Mouse (Mus musculus) limb, embryonic 11.5 days (tissue): ENCODE results near the gene Ap3d1. TPM values are rescaled to one million over a fixed set of nuclear protein-coding genes. Genes with fewer than 3 reads are reported as not detected.

Experiments used
- ATAC-seq: fragments of 200-750 bp; cut with Nextera tagmentation; 2 replicates; pipeline ENCODE4 v1.8.0; 2017; ENCODE audit warnings: low read depth; ENCODE audit not compliant: insufficient number of reproducible peaks, low FRiP score, low TSS enrichment
- DNase-seq: peaks from one replicate; pipeline ENCODE4 v3.0.0-alpha.2; 2015; ENCODE audit warnings: low spot score
- H3K27ac ChIP-seq: fragments of 300-500 bp; sonication (generic); replicated peaks from 2 replicates; pipeline ENCODE4 v1.5.1; 2014; ENCODE audit warnings: low read depth, mild to moderate bottlenecking, low read length
- H3K27me3 ChIP-seq: fragments of 300-500 bp; sonication (generic); 2 replicates; pipeline ENCODE4 v1.6.1; 2014; ENCODE audit warnings: mild to moderate bottlenecking, low read length, mixed read lengths; ENCODE audit not compliant: control insufficient read depth, insufficient read depth
- H3K36me3 ChIP-seq: fragments of 300-500 bp; sonication (generic); 2 replicates; pipeline ENCODE4 v1.6.1; 2014; ENCODE audit warnings: mild to moderate bottlenecking, low read length, moderate library complexity, mixed read lengths; ENCODE audit not compliant: control insufficient read depth, insufficient read depth
- H3K4me1 ChIP-seq: fragments of 300-500 bp; sonication (generic); 2 replicates; pipeline ENCODE4 v1.6.1; 2014; ENCODE audit warnings: low read length, mixed read lengths; ENCODE audit not compliant: control insufficient read depth, insufficient read depth
- H3K4me2 ChIP-seq: fragments of 300-500 bp; sonication (generic); 2 replicates; pipeline ENCODE4 v1.6.1; 2014; ENCODE audit warnings: low read depth, mild to moderate bottlenecking, moderate library complexity; ENCODE audit not compliant: severe bottlenecking
- H3K4me3 ChIP-seq: fragments of 300-500 bp; sonication (generic); 2 replicates; pipeline ENCODE4 v1.5.1; 2014; ENCODE audit warnings: low read depth, low read length
- H3K9ac ChIP-seq: fragments of 300-500 bp; sonication (generic); 2 replicates; pipeline ENCODE4 v1.6.1; 2014; ENCODE audit warnings: mild to moderate bottlenecking, low read length
- H3K9me3 ChIP-seq: fragments of 300-500 bp; sonication (generic); 2 replicates; pipeline ENCODE4 v1.6.1; 2016; ENCODE audit warnings: low read length; ENCODE audit not compliant: control insufficient read depth
- WGBS: fragments of 180-500 bp; shearing (Covaris S2); extraction: QIAGEN DNeasy Blood & Tissue Kit; methylation state at CpG from one replicate; pipeline ENCODE4 v1.1.7; 2014; 5-methylcytosine and 5-hydroxymethylcytosine counted together
- polyA plus RNA-seq: library from polyadenylated mRNA; unstranded; fragments of >200 nt; fragmentation: Nextera tagmentation; extraction: Ambion mirVana; gene quantifications from 2 replicates; pipeline ENCODE4 v1.2.1, GENCODE M21; 2014

The Ap3d1 gene
- polyA plus RNA-seq, 1 experiment from 2014 or later, result 67.8 TPM

DNA sequence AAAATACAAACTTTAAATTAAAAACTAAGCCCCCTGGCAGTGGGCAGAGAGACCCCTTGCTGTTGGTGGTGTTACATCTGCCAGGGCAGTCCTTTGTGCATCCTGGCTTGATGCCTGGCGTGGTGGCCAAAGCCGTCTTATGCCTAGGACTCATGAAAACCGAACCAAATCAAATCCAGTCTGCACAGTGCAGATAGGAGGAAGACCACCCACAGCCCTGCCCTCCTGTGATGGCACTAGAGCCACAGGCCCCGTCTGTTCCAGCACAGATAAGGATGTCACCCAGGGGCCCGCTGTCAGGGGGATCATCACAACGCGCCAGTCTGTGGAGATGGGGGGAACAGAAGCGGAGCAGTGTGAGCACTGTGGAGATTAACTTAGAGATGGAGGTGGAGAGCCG, 44.3 kb downstream of the Ap3d1 start:
- no peaks in the 10 kb centered on the region; the same call in 1 of the 2 replicates for H3K4me1 ChIP-seq
- H3K9ac ChIP-seq, result no peak overlapping the region

DNA sequence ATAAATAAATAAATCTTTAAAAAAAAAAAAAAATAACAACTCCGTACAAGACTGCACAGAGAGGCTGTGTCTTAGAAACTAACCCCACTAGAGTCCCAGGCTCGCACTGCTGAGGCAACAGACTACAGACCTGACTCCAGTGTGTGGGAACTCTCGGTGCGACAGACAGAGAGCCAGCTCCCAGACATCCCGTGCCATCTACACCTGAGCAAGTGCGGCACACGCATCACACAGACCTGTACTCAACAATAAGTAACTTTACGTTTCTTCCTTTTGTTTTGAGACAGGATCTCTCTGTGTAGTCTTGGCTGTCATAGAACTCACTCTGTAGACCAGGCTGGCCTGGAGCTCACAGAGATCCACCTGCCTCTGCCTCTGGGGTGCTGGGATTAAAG, 44.7 kb downstream of the Ap3d1 start:
- no peak for ATAC-seq
- no peaks in the 10 kb centered on the region; the same call in 1 of the 2 replicates for H3K4me1 ChIP-seq
- DNase-seq, result no peak

More for the DNA sequence above, 44.3 kb downstream of the Ap3d1 start:
- no peak overlapping the region for H3K4me3 ChIP-seq
- no peaks in the 10 kb centered on the region; the same call in 1 of the 2 replicates for H3K36me3 ChIP-seq
- no peaks in the 10 kb centered on the region for H3K27me3 ChIP-seq
- no peaks in the 10 kb centered on the region for H3K9me3 ChIP-seq
- DNase-seq, result no peak
- whole genome bisulfite sequencing, result 83% methylated on average over 9 of the region's 9 CpGs
- no peak overlapping the region for H3K27ac ChIP-seq
- no peak for ATAC-seq
- no peak overlapping the region for H3K4me2 ChIP-seq

DNA sequence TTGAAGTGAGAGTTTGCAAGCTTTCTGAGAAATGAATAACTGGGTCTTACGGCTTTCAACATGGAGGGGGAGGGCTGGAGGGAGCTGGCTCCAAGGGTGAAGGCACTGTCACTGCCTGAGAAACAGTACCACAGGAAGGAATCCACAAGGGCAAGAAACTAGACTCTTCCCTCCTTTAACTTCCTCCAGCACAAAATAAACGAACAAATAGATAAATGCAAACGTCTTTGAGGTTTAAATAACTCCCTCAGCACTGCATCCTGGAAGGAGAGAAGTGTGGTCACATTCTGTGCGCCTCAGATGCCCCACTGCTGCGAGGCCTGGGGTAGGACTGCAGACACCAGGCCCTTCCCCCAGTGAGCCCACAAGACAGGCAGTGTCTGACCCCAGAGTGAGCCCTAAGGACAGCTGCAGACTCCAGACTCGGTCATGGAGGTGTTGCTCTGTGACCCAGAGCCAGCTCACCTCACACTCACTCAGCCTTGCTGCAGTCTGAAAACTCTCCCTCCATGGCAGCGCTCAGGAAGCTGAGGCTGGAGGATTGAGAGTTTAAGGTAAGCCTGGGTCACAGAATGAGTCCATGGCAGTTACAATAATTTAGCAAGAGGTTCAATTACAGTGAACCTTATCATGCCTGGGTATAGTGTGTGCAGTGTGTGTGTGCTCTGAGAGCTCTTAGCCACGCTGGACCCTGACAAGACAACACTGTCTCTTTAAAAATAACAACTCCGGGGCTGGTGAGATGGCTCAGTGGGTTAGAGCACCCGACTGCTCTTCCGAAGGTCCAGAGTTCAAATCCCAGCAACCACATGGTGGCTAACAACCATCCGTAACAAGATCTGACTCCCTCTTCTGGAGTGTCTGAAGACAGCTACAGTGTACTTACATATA, 45.3 kb downstream of the Ap3d1 start:
- Histone ChIP-seq H3K4me1 (no peaks in the 10 kb centered on the region; the same call in 1 of the 2 replicates), H3K27me3 (no peaks in the 10 kb centered on the region), H3K9ac (no peak overlapping the region), H3K4me3 (no peak overlapping the region), H3K36me3 (no peaks in the 10 kb centered on the region; the same call in 1 of the 2 replicates), H3K9me3 (no peaks in the 10 kb centered on the region), H3K27ac (no peak overlapping the region), H3K4me2 (no peak overlapping the region)
- WGBS, result 74% methylated on average over 11 of the region's 12 CpGs
- no peak for DNase-seq
- ATAC-seq, result no peak

More for the DNA sequence above, 44.7 kb downstream of the Ap3d1 start:
- H3K36me3 ChIP-seq, result no peaks in the 10 kb centered on the region; the same call in 1 of the 2 replicates
- 92% methylated on average over 8 of the region's 8 CpGs for WGBS
- H3K4me3 ChIP-seq, result no peak overlapping the region
- no peak overlapping the region for H3K4me2 ChIP-seq
- no peak overlapping the region for H3K27ac ChIP-seq
- no peaks in the 10 kb centered on the region for H3K27me3 ChIP-seq
- no peak overlapping the region for H3K9ac ChIP-seq
- H3K9me3 ChIP-seq, result no peaks in the 10 kb centered on the region

DNA sequence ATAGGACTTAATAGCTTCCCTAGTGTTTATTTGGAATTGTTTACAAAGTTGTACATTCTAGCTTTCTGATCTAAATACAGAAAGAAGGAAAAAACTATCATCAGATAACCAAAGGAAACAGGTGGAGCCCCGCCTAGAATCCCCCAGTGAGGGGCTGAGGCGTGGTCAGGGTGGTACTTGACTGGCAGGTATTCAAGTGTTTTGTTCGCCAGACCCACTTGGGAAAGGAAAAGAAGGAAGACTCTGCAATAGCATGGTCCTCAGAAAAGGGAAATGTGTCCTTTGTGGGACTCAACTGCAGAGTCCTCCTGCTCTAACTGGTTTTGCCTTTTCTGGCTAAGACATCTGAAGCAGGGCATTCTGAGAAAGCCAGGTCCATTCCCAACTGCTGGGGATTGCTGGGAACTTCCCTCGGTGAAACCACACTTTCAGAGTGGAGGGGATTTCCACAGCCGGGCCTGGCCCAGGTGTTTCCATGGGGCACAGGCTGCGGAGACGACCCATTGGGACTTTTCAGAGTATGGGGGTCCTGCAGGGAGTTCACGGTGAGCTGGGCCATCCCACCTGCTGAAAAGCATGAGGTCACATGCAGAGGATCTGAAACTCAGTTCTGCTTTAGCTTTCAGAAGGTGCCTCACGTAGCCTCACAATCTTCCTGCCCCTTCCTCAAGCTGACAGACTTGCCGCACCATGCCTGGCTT, 46.1 kb downstream of the Ap3d1 start:
- WGBS, result 76% methylated on average over 10 of the region's 10 CpGs
- Histone ChIP-seq H3K4me1 (no peaks in the 10 kb centered on the region; the same call in 1 of the 2 replicates), H3K27me3 (no peaks in the 10 kb centered on the region), H3K9ac (no peak overlapping the region), H3K27ac (no peak overlapping the region), H3K4me3 (no peak overlapping the region), H3K36me3 (no peaks in the 10 kb centered on the region; the same call in 1 of the 2 replicates), H3K9me3 (no peaks in the 10 kb centered on the region), H3K4me2 (no peak overlapping the region)
- DNase-seq (no peak), ATAC-seq (no peak)

DNA sequence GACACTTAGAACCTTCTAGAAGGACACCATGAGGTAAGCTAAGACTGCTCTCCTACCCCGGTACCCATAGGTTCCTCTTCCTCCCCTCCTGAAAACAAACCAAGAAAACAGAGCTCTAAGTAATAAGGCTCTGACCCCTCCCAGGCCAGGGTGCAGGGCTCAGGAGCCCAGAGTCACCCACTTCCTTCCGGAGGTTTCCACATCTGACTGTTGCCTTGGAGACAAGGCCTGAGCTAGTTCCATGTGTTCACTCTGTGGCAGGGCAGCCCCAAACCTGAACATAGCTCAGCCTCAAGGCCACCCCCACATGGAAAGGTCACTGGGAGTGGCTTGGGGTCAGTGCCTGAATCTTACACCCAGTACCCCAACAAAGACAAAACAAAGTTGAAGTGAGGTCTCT, 46.9 kb downstream of the Ap3d1 start:
- WGBS, result 82% methylated on average over 2 of the region's 2 CpGs
- no peaks in the 10 kb centered on the region for H3K9me3 ChIP-seq
- H3K4me1 ChIP-seq, result no peaks in the 10 kb centered on the region; the same call in 1 of the 2 replicates
- no peak overlapping the region for H3K27ac ChIP-seq
- ATAC-seq, result no peak
- no peak for DNase-seq
- H3K4me3 ChIP-seq, result no peak overlapping the region
- no peak overlapping the region for H3K9ac ChIP-seq
- no peaks in the 10 kb centered on the region; the same call in 1 of the 2 replicates for H3K36me3 ChIP-seq
- H3K4me2 ChIP-seq, result no peak overlapping the region
- no peaks in the 10 kb centered on the region for H3K27me3 ChIP-seq

DNA sequence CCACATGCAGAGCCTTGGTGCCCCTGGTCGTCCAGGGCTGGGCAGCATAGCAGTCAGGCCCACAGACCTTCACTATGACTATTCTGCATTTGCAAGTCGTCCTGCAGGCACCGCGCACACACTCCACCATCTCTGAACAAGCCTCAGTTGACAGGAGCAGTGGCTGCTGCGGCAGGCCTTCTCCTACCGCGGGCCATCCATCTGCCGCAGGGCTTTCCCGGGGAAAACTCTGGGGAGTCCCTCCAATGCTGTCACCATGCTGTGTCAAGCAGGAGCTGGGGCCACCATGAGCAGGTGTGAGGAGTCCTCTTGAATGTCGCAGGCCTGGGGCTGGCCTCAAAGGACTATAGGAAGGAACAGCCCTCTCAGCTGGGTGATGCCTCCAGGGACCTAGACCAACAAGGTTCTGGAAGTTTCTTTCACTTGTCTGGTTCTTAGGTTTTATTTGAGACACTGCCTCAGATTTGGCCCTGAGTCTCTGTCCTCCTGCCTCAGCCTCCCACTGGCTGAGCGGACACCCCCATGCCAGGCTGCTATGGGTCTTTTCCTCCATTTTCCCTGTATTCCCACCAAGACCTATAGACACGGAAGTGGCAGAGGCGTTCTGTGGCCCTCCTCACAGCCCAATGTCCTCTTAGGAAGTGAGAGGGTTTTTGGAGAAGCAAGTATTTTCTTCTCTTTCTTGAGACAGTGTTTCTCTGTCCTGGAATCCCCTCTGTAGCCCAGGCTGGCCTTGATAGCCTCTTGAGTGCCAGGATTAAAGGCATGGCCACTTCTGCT, 47.7 kb downstream of the Ap3d1 start:
- H3K4me3 ChIP-seq, result no peak overlapping the region
- DNase-seq (no peak), ATAC-seq (no peak)
- H3K4me2 ChIP-seq, result no peak overlapping the region
- no peak overlapping the region for H3K27ac ChIP-seq
- no peaks in the 10 kb centered on the region for H3K27me3 ChIP-seq
- no peaks in the 10 kb centered on the region; the same call in 1 of the 2 replicates for H3K4me1 ChIP-seq
- no peak overlapping the region for H3K9ac ChIP-seq
- no peaks in the 10 kb centered on the region; the same call in 1 of the 2 replicates for H3K36me3 ChIP-seq
- 85% methylated on average over 13 of the region's 13 CpGs for WGBS
- H3K9me3 ChIP-seq, result no peaks in the 10 kb centered on the region

DNA sequence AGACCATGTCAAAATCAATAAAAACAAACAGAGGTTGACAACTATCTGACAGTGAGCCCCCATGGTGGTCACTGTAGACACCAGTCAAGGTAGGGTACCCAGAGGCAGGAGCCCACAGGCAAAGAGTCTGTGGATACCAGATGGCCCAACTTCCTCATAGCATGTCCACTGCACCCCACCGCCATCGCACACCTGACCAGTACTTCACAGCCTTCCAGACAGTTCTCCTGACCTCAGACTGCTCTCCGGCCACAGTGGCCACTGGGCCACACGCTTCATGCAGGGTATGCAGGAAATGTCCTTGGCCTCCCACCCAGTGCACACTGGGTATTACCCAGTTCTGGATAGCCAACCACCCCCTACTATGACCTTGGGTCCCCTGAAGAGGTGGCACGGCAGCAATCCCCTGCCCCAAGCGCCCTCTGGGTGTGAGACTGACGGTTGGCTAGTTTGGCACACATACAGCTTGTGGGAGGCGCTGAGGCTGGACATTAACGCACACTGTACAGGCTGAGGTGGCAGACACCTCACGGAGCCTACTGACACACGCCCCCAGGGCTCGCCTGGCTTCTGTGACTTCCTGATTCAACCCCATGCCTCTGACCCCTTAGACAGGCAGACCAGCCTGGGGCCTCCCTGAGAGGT, 48.5 kb downstream of the Ap3d1 start:
- Histone ChIP-seq H3K27ac (no peak overlapping the region), H3K4me1 (no peaks in the 10 kb centered on the region; the same call in 1 of the 2 replicates), H3K9me3 (no peaks in the 10 kb centered on the region), H3K9ac (no peak overlapping the region), H3K4me2 (no peak overlapping the region), H3K36me3 (peaks cover 2% of the 10 kb centered on the region; the same call in 1 of the 2 replicates), H3K4me3 (no peak overlapping the region), H3K27me3 (no peaks in the 10 kb centered on the region)
- 87% methylated on average over 12 of the region's 12 CpGs for WGBS
- DNase-seq (no peak), ATAC-seq (no peak)
